Mouse (Mus musculus) C2C12 (cell line): ENCODE measurements around the gene Olfr1412. TPM values are rescaled to one million over a fixed set of nuclear protein-coding genes. Genes with fewer than 3 reads are reported as not detected.

Experiments used
- H3K27me3 ChIP-seq: one replicate; pipeline ENCODE4 v1.6.1; 2011; ENCODE audit not compliant: control insufficient read depth, insufficient read depth, insufficient read length
- H3K36me3 ChIP-seq: one replicate; pipeline ENCODE4 v1.6.1; 2011; ENCODE audit not compliant: control insufficient read depth, insufficient read depth
- H3K4me3 ChIP-seq: one replicate; pipeline ENCODE4 v1.5.1; 2011; ENCODE audit warnings: mild to moderate bottlenecking, control low read depth; ENCODE audit not compliant: poor library complexity, insufficient read depth, severe bottlenecking
- H3K79me2 ChIP-seq: one replicate; pipeline ENCODE4 v1.6.1; 2011; ENCODE audit not compliant: control insufficient read depth, insufficient read depth
- H3K79me3 ChIP-seq: one replicate; pipeline ENCODE4 v1.6.1; 2011; ENCODE audit warnings: low read depth, control low read depth
- H3ac ChIP-seq: one replicate; pipeline ENCODE3; 2011; ENCODE audit warnings: low read depth; ENCODE audit not compliant: control insufficient read depth, insufficient read length
- CEBPB ChIP-seq: IDR thresholded peaks from one replicate; pipeline ENCODE4 v1.6.1; 2011; ENCODE audit warnings: low read depth, mild to moderate bottlenecking, control low read depth, moderate library complexity
- CTCF ChIP-seq: IDR thresholded peaks from one replicate; pipeline ENCODE4 v1.5.1; 2011; ENCODE audit not compliant: control insufficient read depth, insufficient read depth, insufficient read length
- FOSL1 ChIP-seq: IDR thresholded peaks from one replicate; pipeline ENCODE4 v1.8.0; 2011; ENCODE audit warnings: mild to moderate bottlenecking, low read length; ENCODE audit not compliant: poor library complexity, insufficient read depth, severe bottlenecking
- MAX ChIP-seq: IDR thresholded peaks from one replicate; pipeline ENCODE4 v1.6.1; 2011; ENCODE audit warnings: mild to moderate bottlenecking, control low read depth
- MYOD1 ChIP-seq: IDR thresholded peaks from one replicate; pipeline ENCODE4 v1.6.1; 2011; ENCODE audit warnings: low read depth; ENCODE audit not compliant: control insufficient read depth, insufficient read length
- MYOG ChIP-seq: IDR thresholded peaks from one replicate; pipeline ENCODE4 v1.6.1; 2011; ENCODE audit not compliant: control insufficient read depth, insufficient read length; ENCODE audit errors: extremely low read depth
- USF1 ChIP-seq: IDR thresholded peaks from one replicate; pipeline ENCODE4 v1.6.1; 2011; ENCODE audit warnings: low read depth, mild to moderate bottlenecking, control low read depth, moderate library complexity
- polyA plus RNA-seq: library from polyadenylated mRNA; unstranded; fragments of >200 nt; fragmentation: generic; extraction: Trizol; gene quantifications from one replicate; pipeline ENCODE4 v1.2.1, GENCODE M21; 2012; ENCODE audit warnings: missing spikeins

Gene Olfr1412
- polyA plus RNA-seq, 1 experiment, result not detected

DNA sequence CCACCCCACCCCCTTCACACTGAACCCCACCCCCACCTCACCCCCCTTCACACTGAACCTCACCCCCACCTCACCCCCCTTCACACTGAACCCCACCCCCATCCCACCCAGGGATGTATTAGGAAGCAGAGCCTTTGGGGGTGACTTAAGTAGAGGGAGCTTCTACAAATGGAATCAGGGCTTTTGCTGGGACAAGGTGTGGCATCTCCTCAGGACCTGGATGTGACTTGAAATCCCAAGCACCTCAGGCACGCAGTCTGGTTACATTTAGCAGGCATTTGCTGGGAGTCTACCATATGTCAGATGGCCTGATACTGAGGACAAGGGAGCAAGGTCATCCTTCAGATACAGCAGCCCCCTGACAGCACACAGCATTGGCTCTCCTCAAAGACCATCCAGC lies 49.0 kb downstream of the Olfr1412 start:
- no peak for TF ChIP-seq MYOD1
- no peak for TF ChIP-seq MYOG
- no peak for TF ChIP-seq FOSL1
- Histone ChIP-seq H3K36me3 (peaks cover 18% of the 10 kb centered on the region), H3K79me3 (peaks cover 2% of the 10 kb centered on the region), H3K79me2 (peaks cover 16% of the 10 kb centered on the region), H3ac (no peak overlapping the region), H3K4me3 (no peak overlapping the region), H3K27me3 (no peaks in the 10 kb centered on the region)

GRCm38 (mm10) chr1:92634976-92635599 lies 49.5 kb downstream of the Olfr1412 start:
- Histone ChIP-seq H3K36me3 (peaks cover 18% of the 10 kb centered on the region), H3K27me3 (no peaks in the 10 kb centered on the region), H3K4me3 (no peak overlapping the region), H3ac (no peak overlapping the region), H3K79me3 (peaks cover 2% of the 10 kb centered on the region), H3K79me2 (peaks cover 20% of the 10 kb centered on the region)
- TF ChIP-seq MAX (no peak), USF1 (no peak), CEBPB (no peak), MYOD1 (no peak), CTCF (no peak), MYOG (no peak)

- no peak overlapping the region for H3ac ChIP-seq
- H3K27me3 ChIP-seq, result no peaks in the 10 kb centered on the region
- no peak for TF ChIP-seq MYOG
- TF ChIP-seq USF1, result no peak
- no peak for TF ChIP-seq MAX
- TF ChIP-seq CTCF, result no peak
- TF ChIP-seq FOSL1, result no peak
- TF ChIP-seq CEBPB, result no peak
- no peak for TF ChIP-seq MYOD1
- H3K79me2 ChIP-seq, result peaks cover 29% of the 10 kb centered on the region
- H3K4me3 ChIP-seq, result no peak overlapping the region
- peaks cover 18% of the 10 kb centered on the region for H3K36me3 ChIP-seq
- peaks cover 10% of the 10 kb centered on the region for H3K79me3 ChIP-seq
Measured at GRCm38 (mm10) chr1:92636015-92636414, 50.4 kb downstream of the Olfr1412 start.

DNA sequence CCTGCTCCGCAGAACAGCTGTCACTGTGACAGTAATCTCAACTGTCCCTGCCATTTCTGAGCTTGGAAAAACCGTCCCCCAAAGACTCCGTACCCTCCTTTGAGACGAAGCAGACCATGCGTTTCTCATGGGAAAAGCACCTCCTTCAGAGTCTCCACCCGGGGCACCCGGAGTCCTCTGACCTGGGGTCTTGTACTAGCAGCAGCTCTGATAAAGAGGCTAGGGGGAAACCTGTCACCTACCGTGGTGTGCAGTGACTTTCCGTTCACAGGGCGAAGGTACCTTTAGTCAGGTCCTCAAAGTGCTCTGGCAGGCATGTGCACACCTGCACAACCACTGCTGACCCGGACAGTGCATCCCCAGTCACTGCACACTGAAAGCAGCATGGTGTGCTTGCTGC lies 51.1 kb downstream of the Olfr1412 start:
- Histone ChIP-seq H3K27me3 (no peaks in the 10 kb centered on the region), H3K4me3 (no peak overlapping the region), H3ac (no peak overlapping the region), H3K36me3 (peaks cover 18% of the 10 kb centered on the region), H3K79me2 (peaks cover 35% of the 10 kb centered on the region), H3K79me3 (peaks cover 16% of the 10 kb centered on the region)
- TF ChIP-seq MAX (no peak), FOSL1 (no peak), MYOG (no peak), MYOD1 (no peak), USF1 (no peak), CEBPB (no peak), CTCF (no peak)

- Histone ChIP-seq H3K4me3 (no peak overlapping the region), H3K36me3 (peaks cover 18% of the 10 kb centered on the region)
- TF ChIP-seq MAX (no peak), MYOG (no peak), FOSL1 (no peak), CTCF (no peak), CEBPB (no peak), USF1 (no peak), MYOD1 (no peak)
Measured at GRCm38 (mm10) chr1:92637501-92638172, 52.1 kb downstream of the Olfr1412 start.

More at GRCm38 (mm10) chr1:92637501-92638172, 52.1 kb downstream of the Olfr1412 start:
- Histone ChIP-seq H3K79me2 (peaks cover 38% of the 10 kb centered on the region), H3ac (no peak overlapping the region), H3K79me3 (peaks cover 16% of the 10 kb centered on the region), H3K27me3 (no peaks in the 10 kb centered on the region)
